In genomic region chr8:83102957-83103510, GRCm38 (mm10) we compare ENCODE assay signal across 27 mouse cellular contexts.
DNase-seq lines count a peak whose midpoint lies in the region; ATAC-seq and TF ChIP-seq lines count a peak whose summit lies in the region.
"Had no signal": no experiment of that assay in that cellular context is flagged by ENCODE, and none has a peak within 500 bp of the region (broad histone marks: within the 10 kb centered on the region; RNA-seq: fewer than 3 reads in every experiment).

No protein-coding gene starts in this region.

- no peak for ATAC-seq in liver, postnatal 0 days
- peak; percentile 57 for ATAC-seq in monocyte, adult 5-6 weeks (replicated peaks; ENCODE audit: insufficient number of reproducible peaks, low FRiP score, low TSS enrichment, poor library complexity, severe bottlenecking)
- no peak for ATAC-seq in CD4-positive, CD25-positive, alpha-beta regulatory T cell, adult 4 months
- ATAC-seq: activated CD4-positive, CD25-positive, alpha-beta regulatory T cell, adult 4 months had no signal

- 76% methylated on average over 7 of the region's 7 CpGs for WGBS in liver, adult 2 months
- WGBS in liver, postnatal 0 days (ENCODE audit: insufficient replicate concordance) = 35% methylated on average over 7 of the region's 7 CpGs

- H3K4me2 ChIP-seq in liver, postnatal 0 days (ENCODE audit: low read depth, low read length) = no peak overlapping the region
- H3K4me2 ChIP-seq: heart, embryonic 15.5 days; hindbrain, embryonic 12.5 days; liver, embryonic 11.5 days had no signal

- H3K27me3 ChIP-seq in liver, adult 2 months (ENCODE audit: control insufficient read depth, insufficient read depth, low read length) = no peaks in the 10 kb centered on the region
- no peaks in the 10 kb centered on the region for H3K27me3 ChIP-seq in liver, postnatal 0 days (ENCODE audit: insufficient read depth, low read length)
- H3K27me3 ChIP-seq: heart, embryonic 15.5 days; hindbrain, embryonic 12.5 days had no signal

- H3K79me2 ChIP-seq in liver, adult 2 months (ENCODE audit: control insufficient read depth, insufficient read depth, low read length) = no peaks in the 10 kb centered on the region

- TF ChIP-seq EP300 in liver, postnatal 0 days (IDR thresholded peaks at IDR 0.05; ENCODE audit: low read depth) = no peak

- no peak overlapping the region; the same call in 1 of the 2 replicates for H3K27ac ChIP-seq in liver, adult 2 months (replicated peaks; ENCODE audit: insufficient read depth, low read depth, low read length)
- no peak overlapping the region for H3K27ac ChIP-seq in liver, postnatal 0 days (ENCODE audit: low read depth)
- peak overlapping the region; percentile 58 for H3K27ac ChIP-seq in brown adipose tissue, adult 24 weeks (replicated peaks; ENCODE audit: low read depth, low read length)
- H3K27ac ChIP-seq: forebrain, embryonic 10.5 days; heart, embryonic 15.5 days; hindbrain, embryonic 12.5 days; left cerebral cortex, adult 2 months; limb, embryonic 10.5 days had no signal

- H3K9me3 ChIP-seq in liver, postnatal 0 days (ENCODE audit: low read length) = no peaks in the 10 kb centered on the region
- H3K9me3 ChIP-seq: forebrain, embryonic 10.5 days; heart, embryonic 15.5 days; hindbrain, embryonic 12.5 days; limb, embryonic 10.5 days had no signal

- H3K36me3 ChIP-seq in liver, adult 2 months (ENCODE audit: control insufficient read depth, insufficient read depth, low read length) = no peaks in the 10 kb centered on the region
- H3K36me3 ChIP-seq in liver, postnatal 0 days (replicated peaks; ENCODE audit: insufficient read depth, low read length) = no peaks in the 10 kb centered on the region
- H3K36me3 ChIP-seq: forebrain, embryonic 10.5 days; heart, embryonic 15.5 days; hindbrain, embryonic 12.5 days; limb, embryonic 10.5 days had no signal

- no peak for TF ChIP-seq POLR2A in liver, adult 2 months (IDR thresholded peaks at IDR 0.05; ENCODE audit: extremely low read depth, insufficient read depth, low read length)

- no peak overlapping the region for H3K9ac ChIP-seq in liver, adult 2 months (ENCODE audit: low read depth, low read length)
- H3K9ac ChIP-seq in liver, postnatal 0 days (replicated peaks) = no peak overlapping the region
- H3K9ac ChIP-seq: heart, embryonic 15.5 days; hindbrain, embryonic 12.5 days had no signal

- no peak overlapping the region for H3K4me3 ChIP-seq in liver, adult 2 months (ENCODE audit: insufficient read depth, low read depth, low read length)
- no peak overlapping the region for H3K4me3 ChIP-seq in liver, postnatal 0 days (ENCODE audit: low read depth, low read length)
- no peak overlapping the region for H3K4me3 ChIP-seq in brown adipose tissue, adult 24 weeks (ENCODE audit: insufficient read depth, low read depth, low read length)
- H3K4me3 ChIP-seq: forebrain, embryonic 10.5 days; heart, embryonic 15.5 days; hindbrain, embryonic 12.5 days; left cerebral cortex, adult 2 months; limb, embryonic 10.5 days; megakaryocyte, embryonic 14.5 days; myocyte had no signal

- H3K4me1 ChIP-seq in liver, adult 2 months (ENCODE audit: control insufficient read depth, insufficient read depth, low read length) = no peaks in the 10 kb centered on the region
- H3K4me1 ChIP-seq in liver, postnatal 0 days (ENCODE audit: insufficient read depth) = no peaks in the 10 kb centered on the region
- no peaks in the 10 kb centered on the region; the same call in 1 of the 2 replicates for H3K4me1 ChIP-seq in brown adipose tissue, adult 24 weeks (ENCODE audit: control insufficient read depth, insufficient read depth, insufficient read length, low read length)
- H3K4me1 ChIP-seq: heart, embryonic 15.5 days; hindbrain, embryonic 12.5 days had no signal

- TF ChIP-seq CTCF in liver, adult 2 months (IDR thresholded peaks at IDR 0.05; ENCODE audit: low read depth, low read length) = no peak
- TF ChIP-seq CTCF in liver, postnatal 0 days (IDR thresholded peaks at IDR 0.05; ENCODE audit: low read depth) = no peak

- peak; percentile 24 for DNase-seq in liver, adult 2 months (ENCODE audit: extremely low read depth, low read depth, low spot score)
- no peak for DNase-seq in liver, postnatal 0 days
- DNase-seq in Muller cell, postnatal 12 days (ENCODE audit: inconsistent ontology term) = peak; percentile 82
- DNase-seq in adrenal gland, adult (ENCODE audit: inconsistent age in 2 of 2, low spot score in 1 of 2) = no peak
- no peak for DNase-seq in cerebellum, postnatal 14 days
- DNase-seq: adrenal gland, postnatal 25 days; cerebellum, adult 9-10 months; embryo, embryonic 11 days; gastrocnemius, postnatal 14 days; kidney, adult 9 months; kidney, postnatal 4 days; layer of hippocampus, adult 9-11 months; lung, adult 2 months; midbrain, embryonic 14.5 days; right cerebral cortex, postnatal 25 days had no signal

Comparison
In these comparisons a context has a peak if more than half of its experiments do, and no peak if none do; other contexts are left out.
1. DNase-seq: peak in liver, adult 2 months (single experiment) and Muller cell, postnatal 12 days (single experiment); none in liver, postnatal 0 days (single experiment), adrenal gland, adult (0 of 2) and cerebellum, postnatal 14 days (0 of 2).